Mouse (Mus musculus) lung, postnatal 36 days (tissue): ENCODE results near the gene Tjp1.

Experiments
- DNase-seq: peaks from one replicate; pipeline ENCODE4 v3.0.0; 2022; ENCODE audit warnings: mixed read lengths

Gene Tjp1

DNA sequence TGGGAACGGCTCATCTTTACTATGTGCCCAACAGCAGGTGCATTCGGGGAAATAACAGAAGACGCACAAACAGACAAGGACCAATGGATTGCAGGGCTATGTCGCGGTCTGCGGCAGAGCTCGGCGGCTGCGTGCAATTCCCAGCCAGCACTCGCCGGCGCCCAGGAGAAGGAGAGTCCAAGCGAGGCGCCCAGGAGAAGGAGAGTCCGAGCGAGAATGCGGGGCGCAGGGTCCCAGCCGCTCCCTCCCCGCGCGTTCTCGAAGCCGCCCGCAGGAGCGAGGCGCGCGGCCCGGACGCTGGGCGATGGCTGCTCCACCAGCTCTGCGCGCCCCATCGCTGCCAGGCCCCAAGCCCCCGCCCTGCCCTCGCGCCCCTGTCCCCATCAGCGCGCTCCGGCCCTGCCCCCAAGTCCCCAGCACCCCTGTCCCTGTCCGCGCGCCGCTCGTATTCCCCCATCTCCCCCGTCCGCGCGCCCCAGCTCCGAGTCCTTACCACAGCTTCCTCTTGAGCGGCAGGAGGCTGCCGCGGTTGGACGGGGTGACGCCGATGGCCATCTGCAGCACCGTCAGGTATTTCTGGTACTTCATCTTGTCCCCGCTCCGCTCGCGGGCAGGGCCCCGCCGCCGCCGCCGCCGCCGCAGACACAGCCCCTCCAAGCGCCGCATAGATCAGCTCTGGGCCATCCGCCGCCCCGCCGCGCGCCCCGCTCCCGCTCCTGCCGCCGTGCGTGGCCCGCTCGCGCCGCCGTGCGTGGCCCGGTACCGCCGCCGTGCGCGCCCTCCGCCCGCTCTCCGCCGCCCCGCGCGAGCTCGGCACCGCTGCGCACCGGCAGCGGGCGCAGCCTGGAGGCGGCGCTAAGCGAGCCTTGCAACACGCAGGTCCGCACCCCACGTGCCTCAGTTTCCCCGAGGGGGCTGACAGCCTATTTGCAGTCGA, at the start of gene Tjp1:
Tjp1 (minus strand) TSS at position 711 of the 937 bp plus-strand sequence.
- DNase-seq: no peak

DNA sequence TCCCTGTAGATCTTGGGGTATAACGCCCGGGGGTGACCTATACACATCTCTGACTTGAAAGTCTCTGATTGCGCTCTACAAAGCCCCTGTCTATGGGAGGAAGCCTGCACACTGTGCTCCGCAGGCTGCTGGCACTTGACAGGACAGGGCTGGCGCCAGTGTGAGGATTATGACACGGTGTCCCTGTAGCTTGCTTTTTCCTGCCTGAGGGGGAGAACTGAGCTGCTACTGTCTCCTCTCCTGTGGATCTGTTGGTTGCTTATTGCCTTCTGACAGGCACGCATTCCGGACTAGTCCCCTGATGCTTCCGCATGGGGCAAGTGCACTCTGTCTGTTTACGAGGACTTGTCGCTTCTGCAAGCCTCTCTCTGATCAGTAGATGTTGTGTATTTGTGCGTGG, 49.5 kb upstream of the Tjp1 start:
- no peak for DNase-seq

DNA sequence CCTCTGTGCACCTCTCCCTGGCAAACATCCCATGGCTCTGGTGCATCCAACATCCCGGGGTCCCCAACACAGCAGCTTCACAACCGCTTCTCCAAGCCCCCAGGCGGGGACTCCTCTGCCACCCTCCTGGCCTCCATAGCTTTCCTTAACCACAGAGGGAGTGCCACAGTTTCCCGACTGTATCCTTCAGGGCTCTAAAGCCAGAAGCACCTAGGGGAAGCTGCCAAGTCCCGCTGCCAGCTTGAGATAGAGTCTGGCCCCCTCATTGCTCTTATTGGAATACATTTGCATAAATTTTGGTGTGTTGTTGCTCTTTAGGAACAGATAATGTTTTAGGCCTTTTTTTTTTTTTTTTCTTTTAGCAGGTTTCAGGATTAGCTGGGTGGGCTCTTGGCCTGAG, 45.1 kb upstream of the Tjp1 start:
- no peak for DNase-seq

DNA sequence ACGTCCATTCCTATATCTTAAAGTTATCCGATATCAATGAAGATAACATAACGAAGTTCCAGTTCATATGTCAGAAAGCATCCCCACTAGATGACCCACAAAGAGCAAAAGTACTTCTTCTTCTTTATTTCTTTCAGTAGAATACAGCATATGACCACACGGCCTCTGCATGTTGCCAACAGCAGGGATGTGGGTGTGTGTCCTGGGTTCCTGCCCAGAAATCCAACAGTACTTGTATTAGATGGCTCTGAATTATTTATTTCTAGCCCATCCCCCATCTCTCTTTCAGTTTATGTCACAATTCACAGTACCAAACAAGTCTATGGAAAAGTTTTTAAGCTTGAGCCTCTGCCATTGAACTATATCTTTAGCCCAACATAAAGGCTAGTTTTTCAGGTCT, 43.1 kb upstream of the Tjp1 start:
- DNase-seq: no peak

DNA sequence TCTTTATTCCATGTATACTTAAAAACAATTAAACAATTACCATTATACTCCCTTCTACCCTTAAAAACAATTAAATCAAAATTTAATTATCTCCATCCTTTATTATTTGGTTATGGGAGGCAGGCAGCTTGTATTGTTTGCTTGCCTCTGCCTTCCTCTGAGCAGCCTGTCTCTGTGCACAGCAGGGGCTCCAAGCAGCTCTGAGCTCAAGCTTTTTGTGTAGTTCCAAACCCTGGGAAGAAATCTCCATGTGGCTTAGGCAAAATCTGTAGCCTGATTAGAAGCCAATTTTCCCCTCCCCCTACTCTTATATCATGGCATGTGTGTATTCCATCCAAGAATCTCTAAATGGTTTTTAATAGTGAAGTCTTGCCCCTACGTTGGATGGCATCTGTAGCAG, 28.4 kb upstream of the Tjp1 start:
- no peak for DNase-seq

DNA sequence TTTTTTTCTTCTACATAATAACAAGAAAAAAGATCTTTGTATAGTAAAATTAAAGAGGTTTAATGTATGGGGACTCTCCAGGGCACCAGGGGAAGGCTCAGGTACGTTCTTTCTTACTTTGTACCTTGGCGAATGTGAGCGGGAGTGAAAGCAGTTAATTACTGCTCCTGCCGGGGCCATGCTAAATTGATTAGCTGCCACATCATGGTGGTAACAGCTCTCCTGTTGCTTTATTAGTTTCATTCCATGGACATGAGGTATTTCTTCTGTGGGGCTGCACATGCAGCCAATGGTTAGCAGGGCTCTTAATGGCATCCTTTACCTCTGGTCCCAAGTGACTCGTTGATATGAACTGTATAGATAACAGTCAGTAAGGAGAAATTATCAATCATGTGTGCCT, 18.2 kb upstream of the Tjp1 start:
- DNase-seq: no peak

DNA sequence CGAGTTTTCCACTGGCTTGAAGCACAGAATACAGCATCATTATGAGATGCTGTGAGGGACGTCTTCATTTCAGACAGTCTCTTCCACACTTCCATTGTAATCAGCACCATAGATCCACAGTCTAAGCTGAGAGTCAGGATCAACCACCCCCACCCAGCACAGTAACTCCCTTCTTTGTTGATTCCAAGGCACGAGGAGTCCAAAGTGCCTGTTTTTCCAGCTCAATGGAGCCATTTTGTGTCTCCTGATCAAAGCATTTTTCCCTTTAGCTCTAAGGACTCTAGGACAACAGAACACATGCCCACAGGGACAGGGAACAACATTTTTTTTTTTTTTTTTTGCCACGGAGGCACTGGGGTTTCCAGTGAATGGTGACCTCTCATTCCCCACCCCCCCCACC, 5.1 kb upstream of the Tjp1 start:
- DNase-seq: no peak

DNA sequence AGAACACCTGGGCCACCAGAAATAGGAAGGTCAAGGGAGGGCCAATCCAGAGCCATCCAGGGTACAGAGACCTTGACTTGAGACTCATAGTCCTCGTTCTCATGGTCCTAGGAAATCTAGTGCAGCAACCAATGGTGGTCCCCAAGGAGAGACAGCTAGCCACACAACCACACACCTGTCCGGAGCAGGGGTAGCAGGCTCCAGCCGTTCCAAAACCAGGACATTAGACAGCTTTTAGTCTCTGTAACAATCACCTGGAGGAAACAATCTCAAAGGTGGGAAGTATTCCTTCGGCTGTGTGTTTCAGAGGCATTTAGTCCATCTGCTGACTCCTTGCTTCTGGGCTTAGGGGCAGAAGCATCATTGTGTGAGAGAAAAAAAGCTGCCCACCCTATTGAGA, 4.5 kb downstream of the Tjp1 start:
- DNase-seq: no peak

DNA sequence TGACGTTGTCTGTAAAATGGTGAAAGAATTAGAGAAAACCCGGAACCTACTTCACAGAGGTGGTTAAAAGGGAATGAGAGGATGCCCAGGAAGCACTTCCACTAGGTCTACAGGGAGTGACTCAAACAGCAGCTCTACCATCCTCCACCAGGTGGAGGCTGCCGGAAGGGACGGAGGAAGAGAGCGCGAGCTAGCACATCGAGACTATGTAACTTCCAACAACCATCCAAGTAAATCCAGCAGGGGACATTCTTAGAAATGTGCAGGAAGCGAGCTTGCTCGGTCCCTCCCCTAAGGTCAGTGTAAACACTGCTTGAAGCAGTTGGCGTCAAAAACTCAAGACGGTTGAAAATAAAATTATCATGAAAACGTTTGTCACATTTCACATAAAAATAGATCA, 5.1 kb downstream of the Tjp1 start:
- no peak for DNase-seq

DNA sequence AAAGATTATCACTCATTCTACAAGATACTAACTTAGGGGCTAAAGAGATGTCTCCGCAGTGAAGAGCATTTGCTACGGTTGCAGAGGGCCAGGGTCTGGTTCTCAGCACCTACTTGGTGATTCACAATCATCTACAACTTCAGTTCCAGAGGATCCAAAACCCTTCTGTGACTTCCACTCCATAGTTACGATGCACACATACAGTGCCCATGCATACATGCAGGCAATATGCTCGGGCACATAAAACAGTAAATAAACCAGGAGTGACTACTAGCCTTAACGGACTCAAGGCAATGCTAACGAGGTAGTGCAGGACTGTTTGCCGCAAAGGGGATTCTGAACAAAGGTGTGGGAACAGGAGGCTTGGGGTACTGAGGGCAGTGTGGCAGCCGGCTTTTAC, 7.0 kb downstream of the Tjp1 start:
- DNase-seq: no peak

DNA sequence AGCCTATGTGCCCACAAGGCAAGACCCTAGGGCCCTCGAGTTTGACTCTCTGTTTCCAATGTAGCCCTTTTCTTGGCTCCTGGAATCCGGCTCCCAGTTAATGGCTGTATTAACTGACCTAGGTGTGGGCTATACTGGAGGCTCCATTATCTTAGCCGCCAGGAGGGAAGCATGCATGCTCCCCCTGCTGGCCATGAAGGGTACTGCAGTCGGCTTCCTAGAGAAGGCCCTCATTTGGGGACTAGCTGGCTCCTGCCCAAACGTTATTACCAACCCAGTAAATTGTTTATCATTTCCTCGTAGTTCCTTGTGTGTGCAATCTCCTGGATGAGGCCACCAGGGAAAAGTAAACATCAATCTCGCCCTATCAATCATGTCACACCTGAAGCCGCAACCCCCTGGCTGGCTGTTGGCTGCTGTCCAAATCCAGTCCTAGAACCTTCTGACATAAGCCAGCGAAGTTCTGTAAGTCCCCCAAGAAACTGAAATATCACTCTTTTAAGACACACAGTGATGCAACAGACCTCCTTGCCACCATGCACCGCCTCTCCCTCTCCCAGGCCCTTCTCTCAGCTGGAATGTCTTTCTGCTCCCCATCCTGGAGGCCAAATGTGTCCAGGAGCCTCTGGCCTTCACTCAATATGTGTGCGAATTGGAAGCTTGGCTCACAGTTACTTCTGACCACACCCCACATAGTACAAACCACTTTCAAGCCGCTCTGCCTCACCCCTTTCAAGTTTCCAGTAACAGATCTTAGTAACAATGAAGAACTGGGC, 7.6 kb downstream of the Tjp1 start:
- peak; percentile 92 for DNase-seq

DNA sequence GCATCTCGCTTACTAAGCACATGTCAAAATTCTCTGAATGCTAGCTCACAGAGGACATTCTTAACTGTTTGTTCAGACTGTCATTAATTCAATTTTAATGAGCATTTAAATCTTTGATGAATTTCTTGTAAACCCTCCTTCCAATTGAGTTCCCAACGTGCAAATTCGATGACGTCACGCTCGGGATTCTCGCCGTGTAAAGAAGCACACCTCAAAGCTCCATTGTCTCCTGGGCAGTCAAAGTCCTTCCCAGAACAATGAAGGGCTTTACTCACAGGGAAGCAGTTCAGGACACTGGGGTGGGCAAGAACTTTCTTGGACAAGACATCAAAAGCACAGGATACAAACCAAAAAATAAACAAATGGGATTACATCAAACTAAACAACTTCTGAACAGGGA, 10.7 kb downstream of the Tjp1 start:
- DNase-seq: peak; percentile 11

DNA sequence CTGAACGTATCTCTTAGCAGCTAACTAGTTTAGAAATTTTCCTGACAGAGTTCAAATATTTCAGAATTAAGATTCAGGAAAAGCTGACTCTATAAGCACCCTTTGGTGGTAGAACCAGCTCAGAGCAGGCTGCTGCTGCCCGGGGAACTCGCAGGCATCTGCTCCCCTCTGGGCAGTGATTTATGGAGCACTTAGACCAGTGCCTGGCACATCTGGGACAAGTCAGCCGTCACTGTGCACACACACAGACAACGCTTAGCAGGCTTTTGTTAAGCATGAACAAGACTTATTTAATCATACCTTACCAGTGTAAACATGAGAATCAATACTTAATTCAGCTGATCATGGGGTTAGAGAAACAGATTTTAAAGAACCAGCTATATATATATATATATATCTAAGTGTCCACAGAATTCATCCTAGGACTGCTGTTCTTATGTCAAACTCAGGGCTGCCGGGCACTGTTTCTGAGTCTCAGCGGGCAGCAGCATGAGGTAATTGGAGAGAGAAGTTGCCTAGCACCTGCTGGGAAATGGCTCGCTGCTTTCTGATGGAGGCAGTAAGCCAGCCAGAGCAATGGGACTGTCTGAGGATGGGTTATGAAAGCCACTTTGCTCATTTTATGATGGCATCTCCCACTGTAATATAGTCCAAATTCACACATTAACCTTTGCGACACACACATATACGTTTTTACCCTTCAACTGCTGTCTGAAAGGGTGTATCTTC, 14.0 kb downstream of the Tjp1 start:
- DNase-seq: no peak

DNA sequence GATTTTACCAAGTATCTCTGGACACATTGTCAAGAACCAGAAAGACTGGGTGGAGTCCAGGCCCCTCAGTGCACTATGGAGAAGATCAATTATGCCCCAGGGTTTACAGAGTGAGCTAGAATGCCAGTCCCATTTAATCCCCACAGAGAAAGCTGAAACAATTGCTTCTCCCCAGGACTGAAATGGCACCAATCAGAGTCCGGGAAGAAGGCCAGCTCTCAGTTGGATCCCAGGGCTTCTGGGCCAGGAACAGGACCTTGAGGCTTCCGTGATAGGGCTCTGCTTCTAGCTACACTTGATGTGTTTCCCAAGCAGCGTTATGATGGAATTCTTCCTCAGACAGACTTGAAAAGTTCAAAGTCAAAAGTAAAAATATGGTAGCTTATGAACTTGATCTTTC, 18.2 kb downstream of the Tjp1 start:
- no peak for DNase-seq

DNA sequence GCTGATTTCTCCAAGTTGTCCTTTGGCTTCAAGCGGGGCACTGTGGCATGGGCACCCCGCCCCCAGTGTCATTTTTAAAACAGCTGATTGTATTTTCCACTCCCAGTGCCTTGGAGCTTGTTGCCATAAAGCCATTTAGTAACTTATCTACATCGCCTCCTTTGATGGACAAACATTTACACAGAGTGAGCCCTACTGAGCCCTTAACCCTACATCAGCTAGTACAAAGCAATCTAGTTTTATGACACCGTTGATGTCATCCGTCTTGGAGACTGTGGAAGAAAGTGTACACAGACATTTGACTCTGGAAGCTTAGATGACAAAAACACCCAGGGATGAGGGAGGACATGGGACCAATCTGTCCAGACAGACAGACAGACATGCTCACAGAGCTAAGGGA, 20.2 kb downstream of the Tjp1 start:
- no peak for DNase-seq

DNA sequence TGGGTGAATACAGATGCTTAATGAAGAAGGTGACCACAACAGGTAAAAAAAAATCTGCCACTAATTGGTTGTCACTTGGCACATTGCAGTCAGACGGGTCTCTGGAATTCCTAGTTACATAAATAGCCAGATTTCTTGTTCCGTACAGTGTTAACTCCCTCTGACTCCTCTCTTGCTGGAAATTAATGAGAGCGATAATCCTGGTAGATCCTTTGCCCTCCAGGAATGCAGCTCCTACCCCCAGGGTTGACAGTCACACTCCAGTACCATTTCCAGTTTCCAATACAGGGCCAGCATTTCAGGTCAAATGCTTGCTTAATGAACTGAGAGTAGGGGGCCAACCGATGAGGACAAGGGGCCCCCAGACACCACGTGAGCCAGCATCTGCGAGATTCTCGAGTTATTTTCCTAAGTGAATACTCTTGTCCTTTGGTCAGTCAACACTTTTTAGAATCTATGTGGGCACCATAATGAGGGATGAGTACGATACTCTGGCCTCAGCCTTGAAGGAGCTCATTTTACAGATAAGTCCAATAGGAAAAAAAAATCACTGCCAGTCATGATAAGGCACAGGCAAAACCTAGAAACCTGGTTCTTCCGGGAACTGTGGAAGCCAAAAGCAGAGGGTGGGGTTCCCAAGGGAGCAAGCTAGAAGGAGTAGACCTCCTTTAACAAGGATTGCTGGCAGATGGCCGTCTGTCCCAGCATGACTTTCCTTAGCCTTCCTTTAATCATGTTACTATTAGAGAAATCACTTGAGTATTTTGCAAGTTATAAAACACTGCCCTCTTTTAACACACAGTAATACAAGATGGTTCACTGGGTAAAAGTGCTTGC, 24.9 kb downstream of the Tjp1 start:
- no peak for DNase-seq

DNA sequence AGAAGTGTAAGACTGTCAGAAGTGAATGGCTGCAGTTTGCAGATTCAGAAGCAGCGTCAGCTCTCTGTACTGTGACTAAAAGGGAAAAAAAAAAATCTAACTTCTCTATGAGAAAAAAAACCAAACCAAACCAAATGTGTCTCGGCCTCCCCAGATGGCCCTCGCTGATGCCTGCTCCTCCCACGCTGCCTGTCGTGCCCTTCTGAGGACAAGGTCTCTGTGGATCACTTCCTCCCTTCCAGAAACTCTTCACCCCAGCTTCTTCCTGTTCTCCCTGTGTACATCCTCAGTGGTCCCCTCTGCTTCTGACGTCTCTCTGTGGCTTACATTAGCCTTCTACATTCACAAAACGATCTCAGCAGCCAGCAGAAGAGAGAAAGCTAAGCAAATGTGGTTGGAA, 26.8 kb downstream of the Tjp1 start:
- no peak for DNase-seq

DNA sequence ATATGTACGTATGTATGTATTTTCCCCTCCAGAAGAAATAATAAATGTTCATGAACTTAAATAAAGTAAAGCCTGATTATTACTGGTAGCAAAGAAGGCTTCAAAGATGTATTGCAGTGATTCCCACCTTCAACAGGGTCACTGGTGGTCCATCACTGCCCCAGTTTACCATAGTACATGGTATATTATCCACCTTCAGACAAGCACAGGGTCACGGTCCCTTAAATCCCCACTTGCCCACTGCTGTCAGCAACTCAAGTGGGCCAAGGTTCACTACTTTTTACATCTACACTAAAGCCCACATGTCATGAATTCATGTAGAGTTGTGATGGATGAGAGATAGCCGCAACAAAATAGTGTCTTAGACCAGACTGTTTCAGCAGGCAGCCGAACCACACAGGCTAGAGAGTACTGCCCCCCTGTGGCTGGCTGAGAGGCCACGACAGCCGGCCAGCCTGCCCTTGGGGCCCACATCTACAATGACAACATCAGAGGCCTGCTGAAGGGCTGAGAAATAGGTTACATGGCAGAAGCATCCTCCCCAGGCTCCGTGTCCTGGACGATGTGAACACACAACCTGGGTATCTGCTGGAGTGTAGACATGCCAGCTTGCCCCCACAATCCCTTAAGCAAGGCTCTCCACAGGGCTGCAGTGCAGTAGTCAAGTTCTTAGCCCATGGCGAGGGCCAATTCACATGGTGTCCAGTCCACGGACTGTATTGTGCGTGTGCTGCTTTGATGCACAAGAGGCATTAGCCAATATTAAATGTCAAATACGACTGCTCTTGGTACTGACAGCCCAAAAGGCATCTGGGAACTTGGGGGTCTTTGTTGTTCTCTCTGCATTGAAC, 29.6 kb downstream of the Tjp1 start:
- peak; percentile 89 for DNase-seq

DNA sequence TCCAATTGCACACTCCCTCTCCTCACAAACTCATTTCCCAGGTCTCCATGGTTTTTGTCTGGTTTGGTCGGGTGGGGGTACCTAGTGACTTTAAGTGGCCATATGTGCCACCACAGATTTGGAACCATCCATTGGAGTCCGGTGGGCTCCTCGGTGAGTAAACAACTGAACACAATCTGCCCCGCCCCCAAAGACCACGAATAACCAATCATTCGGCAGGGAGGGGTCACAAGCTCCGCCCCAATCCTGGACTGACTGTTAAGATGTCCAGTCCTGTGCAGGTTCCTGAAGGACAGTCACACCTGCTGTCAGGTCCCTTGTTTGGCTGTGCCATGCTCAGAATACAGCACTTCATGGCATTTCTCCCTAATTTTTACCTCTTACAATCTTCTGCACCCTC, 37.1 kb downstream of the Tjp1 start:
- no peak for DNase-seq

DNA sequence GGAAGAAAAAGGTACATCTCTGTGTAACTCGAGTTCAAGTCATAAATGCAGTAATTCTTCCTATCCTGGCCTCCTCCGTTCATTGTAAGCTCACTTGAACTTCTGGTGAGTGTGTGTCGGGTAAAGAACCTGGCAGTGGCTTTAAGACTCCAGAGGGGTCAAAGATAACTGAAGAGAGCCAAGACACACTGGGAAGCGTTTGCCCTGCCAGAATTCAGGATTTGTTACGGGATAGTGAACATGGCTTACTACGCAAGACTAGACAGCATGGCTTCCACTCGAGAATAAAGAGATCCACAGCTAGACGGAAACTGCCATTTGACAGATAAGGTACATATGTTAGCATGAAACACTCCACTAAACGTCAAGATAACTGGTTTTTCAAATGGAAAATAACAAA, 37.8 kb downstream of the Tjp1 start:
- DNase-seq: no peak

DNA sequence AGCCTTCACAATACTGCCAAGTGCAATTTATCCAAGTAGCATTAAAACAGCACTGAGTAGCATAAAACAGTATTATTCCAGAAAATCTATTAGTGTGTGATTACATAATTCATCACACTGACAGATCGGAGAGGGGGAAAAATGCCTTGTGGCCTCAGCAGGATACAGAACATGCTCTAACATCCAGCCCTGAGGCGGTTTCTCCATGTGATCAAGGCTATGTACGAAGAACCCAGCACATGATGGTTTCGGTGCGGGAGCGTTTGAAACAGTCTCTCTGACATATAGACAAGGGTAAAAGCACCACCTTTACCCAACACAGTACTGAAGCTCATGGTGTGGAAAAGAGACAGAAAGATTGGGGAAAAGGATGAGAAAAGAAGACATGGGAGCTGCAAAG, 38.4 kb downstream of the Tjp1 start:
- DNase-seq: no peak

DNA sequence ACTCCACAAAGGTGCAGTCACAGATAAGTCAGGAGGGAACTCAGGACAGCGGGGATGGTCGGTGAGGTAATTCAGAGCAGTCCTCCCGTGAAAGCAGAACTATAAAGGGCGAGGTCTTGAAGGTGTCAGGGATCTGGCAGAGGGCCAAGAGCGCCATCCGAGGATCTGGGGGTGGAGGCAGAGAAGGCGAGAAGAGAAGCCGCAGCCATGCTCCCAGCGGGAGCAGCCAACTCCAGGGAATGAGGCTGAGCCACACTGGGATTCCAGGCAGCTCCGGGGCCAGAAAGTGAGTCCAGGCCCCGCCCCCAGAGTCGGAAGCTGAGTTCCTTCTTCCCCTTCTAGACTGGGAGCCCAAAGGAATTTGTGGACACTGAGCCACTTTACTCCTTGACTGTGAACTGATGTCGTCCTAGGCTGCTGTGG, 41.3 kb downstream of the Tjp1 start:
- DNase-seq: peak; percentile 70
